Mouse (Mus musculus): Measurements from ENCODE around the gene Gal3st2c.
"Not testable (repeated sequence)": the region's sequence is repeated elsewhere in the genome, so short reads cannot be mapped to it uniquely, and the experiment has no call there.

Gal3st2c gene

DNA sequence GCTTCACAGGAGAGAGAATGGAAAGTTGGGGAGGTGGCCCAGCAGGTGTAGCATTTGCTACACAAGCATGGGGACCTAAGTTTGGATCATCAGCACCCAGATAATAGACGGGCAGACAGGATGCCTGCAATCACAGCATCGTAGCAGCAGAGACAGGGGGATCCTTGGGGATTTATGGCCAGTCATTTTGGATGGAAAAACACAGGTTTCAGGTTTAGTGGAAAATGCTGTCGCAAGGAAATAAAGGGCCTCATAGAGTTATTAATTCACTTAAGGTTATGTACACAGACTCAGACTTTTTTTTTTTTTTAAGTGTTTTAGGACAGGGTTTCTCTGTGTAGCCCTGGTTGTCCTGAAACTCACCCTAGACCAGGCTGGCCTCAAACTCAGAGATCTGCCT is 55.2 kb downstream of the Gal3st2c start:
- no peak for DNase-seq (ENCODE audit: low read depth, low spot score)

DNA sequence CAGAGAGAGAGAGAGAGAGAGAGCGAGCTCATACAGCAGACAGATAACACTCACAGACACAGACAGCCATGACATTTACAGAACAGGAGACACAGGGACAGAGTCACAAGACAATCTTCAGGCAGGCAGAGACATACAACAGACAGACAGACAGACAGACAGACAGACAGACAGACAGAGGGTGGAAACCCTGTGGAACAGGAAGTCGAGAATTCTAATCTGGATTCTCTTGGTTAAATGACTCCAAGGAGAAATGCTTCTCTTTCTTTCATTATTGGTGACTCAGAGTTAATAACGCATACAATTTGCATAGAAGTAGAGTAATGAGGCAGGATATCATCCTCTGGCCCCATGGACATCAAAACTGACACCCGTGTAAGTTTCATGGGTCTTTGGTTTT is 56.2 kb downstream of the Gal3st2c start:
- DNase-seq (ENCODE audit: low read depth, low spot score) = no peak

DNA sequence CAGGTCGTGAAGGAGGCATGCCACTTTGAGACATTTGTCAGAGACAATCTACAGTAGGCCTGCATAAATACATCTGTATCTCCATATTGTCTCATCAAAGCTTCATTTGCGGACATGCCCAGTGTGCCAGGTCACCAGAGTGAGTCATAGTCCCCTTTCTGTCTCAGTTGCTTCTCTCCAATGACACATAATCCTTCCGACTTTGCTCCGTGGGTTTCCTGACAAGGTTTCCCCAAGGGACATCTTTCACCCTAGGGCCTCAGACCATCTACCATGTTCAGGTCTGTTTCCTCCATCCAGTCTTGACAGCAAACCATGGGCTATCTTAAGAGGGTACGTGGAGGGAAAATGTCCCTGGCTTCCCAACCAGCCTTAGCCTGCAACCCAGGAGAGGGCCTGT is 60.8 kb downstream of the Gal3st2c start:
- DNase-seq (ENCODE audit: low read depth, low spot score) = no peak

DNA sequence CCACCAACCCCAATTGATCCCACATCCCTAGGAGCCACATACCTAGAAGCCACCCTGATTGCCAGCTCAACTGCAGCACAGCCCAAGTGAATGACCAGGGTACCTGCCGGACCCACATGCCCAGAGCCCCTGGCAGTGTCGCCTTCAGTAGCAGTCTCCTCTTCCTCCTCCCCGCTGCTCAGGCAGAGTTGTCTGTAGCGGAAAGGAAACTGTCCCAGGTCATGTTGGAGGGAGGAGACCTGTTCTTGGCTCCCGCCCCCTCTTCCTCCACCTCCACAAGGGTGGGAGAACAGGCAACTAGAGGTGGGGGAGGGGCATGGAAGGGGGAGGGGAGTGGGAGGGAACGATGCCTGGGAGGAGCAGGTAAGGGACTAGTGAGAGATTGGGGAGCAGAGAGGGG is 62.1 kb downstream of the Gal3st2c start, which contains the start of gene Pdcd1:
Gene Pdcd1, minus strand, starts transcription at position 181 of the 400 bp plus-strand sequence.
- no peak for DNase-seq (ENCODE audit: low read depth, low spot score)

DNA sequence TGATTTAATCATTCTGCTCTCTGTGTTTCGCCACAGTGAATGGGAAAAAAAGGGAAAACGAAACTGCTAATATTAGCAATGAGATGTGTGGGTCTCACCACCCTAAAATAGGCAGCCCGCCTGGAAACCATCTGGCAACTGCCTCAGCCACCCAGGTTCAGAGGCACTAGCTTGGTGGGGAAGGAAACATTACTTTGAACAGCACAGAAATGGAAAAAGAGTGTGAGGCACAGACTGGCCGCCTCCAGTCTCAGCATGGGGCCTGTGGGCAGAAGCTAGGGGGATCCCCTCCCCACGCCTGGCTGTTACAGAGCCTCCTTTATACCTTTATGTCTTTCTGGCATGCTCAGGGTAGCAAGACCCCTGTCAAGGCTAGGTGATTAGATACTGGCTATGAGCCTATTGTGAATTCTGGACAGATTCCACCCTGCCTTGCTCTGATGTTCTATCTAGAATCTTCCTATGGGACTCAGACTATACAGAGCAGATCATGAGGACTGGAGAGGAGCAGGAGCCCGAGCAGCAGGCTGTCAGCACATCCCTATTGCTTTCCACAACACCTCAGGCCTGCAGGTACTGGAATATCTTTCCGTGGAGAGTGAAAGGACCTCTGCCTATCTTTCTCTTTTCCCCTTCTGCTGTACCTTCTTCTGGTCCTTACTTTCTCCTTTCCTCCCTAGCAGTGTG is 63.4 kb downstream of the Gal3st2c start:
- DNase-seq (ENCODE audit: low read depth, low spot score) = no peak

DNA sequence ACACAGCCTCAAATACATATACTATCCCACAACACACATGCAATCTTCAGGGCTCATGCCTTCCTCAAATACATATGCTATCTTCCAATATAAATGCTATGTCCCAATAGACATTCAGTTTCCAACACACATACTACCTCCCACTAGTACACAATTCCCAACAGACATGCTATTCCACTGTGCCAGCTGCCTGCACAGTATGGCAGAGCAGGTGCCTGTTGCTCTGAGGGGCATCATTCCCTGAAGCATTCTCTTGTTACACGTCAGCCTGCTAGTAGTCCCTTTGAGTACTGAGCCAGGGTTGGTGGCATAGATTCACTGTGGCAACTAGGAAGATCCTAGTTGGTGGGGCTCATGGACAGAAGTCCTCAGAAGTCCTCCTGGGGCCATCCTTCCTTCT is 64.2 kb downstream of the Gal3st2c start:
- no peak for DNase-seq (ENCODE audit: low read depth, low spot score)

DNA sequence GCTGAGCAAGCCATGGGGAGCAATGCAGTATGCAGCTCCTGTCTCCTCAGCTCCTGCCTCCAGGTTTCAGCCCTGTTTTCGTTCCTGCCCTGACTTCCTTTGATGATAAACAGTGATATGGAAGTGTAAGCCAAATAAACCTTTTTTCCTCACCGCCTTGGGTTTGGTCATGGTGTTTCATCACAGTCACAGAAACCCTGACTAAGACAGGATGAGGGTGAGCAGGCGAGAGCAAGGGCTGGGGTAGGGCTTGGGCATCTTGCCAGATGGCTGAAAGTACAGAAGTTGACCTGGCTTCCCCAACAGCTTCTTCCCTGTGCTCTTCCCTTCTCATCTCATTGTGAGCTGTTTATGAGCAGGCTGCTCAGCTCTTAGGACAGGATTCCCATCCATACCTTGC is 65.7 kb downstream of the Gal3st2c start:
- DNase-seq (ENCODE audit: low read depth, low spot score) = no peak

DNA sequence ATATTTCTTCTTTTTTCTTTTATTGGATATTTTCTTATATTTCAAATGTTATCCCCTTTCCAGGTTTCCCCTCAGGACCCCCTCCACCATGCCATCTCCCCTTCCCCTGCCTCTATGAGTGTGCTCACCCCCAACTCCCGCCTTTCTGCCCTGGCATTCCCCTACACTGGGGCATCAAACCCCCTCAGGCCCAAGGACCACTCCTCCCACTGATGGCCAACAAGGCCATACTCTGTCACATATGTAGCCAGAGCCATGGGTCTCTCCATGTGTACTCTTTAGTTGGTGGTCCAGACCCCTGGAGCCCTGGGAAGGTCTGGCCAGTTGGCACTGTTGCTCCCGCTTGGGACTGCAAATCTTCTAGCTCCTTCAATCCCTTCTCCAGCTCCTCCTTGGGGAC is 67.1 kb downstream of the Gal3st2c start:
- no peak for DNase-seq (ENCODE audit: low read depth, low spot score)

DNA sequence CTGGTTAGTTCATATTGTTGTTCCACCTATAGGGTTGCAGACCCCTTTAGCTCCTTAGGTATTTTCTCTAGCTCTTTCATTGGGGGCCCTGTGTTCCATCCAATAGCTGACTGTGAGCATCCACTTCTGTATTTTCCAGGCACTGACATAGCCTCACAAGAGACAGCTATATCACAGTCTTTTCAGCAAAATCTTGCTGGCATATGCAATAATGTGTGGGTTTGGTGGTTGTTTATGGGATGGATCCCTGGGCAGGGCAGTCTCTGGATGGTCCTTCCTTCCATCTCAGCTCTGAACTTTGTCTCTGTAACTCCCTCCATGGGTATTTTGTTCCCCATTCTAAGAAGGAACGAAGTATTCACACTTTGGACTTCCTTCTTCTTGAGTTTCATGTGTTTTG is 68.0 kb downstream of the Gal3st2c start:
- DNase-seq (ENCODE audit: low read depth, low spot score) = not testable (repeated sequence)

Data from ES-CJ7 (cell line).